Mouse (Mus musculus) bone marrow, adult 2 months (tissue): ENCODE results near the gene Sf3b3. TPM values are rescaled to one million over a fixed set of nuclear protein-coding genes. Genes with fewer than 3 reads are reported as not detected.
A peak's percentile ranks its signal among the peaks of the same experiment; 100 is the strongest.

ENCODE experiments used
- H3K27ac ChIP-seq: fragments of 200-500 bp; 2 replicates; pipeline ENCODE4 v1.5.1; 2012; ENCODE audit warnings: low read depth, mild to moderate bottlenecking, control low read depth, inconsistent platforms, low read length; ENCODE audit not compliant: control insufficient read depth, poor library complexity, insufficient read depth
- H3K4me1 ChIP-seq: fragments of 200-500 bp; 2 replicates; pipeline ENCODE4 v1.6.1; 2011; ENCODE audit warnings: low read length; ENCODE audit not compliant: control insufficient read depth, insufficient read depth
- H3K4me3 ChIP-seq: fragments of 200-500 bp; replicated peaks from 2 replicates; pipeline ENCODE3; 2011; ENCODE audit warnings: mild to moderate bottlenecking, low read depth, low read length, control low read depth; ENCODE audit not compliant: control insufficient read depth
- CTCF ChIP-seq: fragments of 200-500 bp; IDR thresholded peaks from 2 replicates; pipeline ENCODE4 v1.5.1; 2011; ENCODE audit warnings: low read length, control low read depth; ENCODE audit not compliant: control insufficient read depth, insufficient read depth
- POLR2A ChIP-seq: fragments of 200-500 bp; IDR thresholded peaks from 2 replicates; pipeline ENCODE4 v1.6.1; 2011; ENCODE audit warnings: low read depth, mild to moderate bottlenecking, control low read depth, low read length, borderline replicate concordance; ENCODE audit not compliant: control insufficient read depth
- WGBS: fragments of 180-500 bp; shearing (Covaris S2); methylation state at CpG from one replicate; pipeline ENCODE4 v1.1.7; 2018; 5-methylcytosine and 5-hydroxymethylcytosine counted together
- polyA plus RNA-seq: library from polyadenylated mRNA; stranded (reverse); fragments of >200 nt; gene quantifications from 2 replicates; pipeline ENCODE4 v1.2.4, GENCODE M21; 2011; ENCODE audit warnings: low replicate concordance; ENCODE audit not compliant: missing spikeins, insufficient read depth, insufficient read length

The Sf3b3 gene
- polyA plus RNA-seq: 37.8 and 56.3 TPM in 2 replicates

GRCm38 (mm10) chr8:110846405-110847170, at the start of gene Sf3b3, which contains the start of gene Cog4:
Gene Sf3b3 (minus strand): TSS chr8:110846787.
Gene Cog4 (plus strand): TSS chr8:110846600.
- Histone ChIP-seq H3K4me3 (peak within 1 kb of the TSS; percentile 99), H3K4me1 (peaks cover 2% of the 10 kb centered on the region), H3K27ac (peak within 1 kb of the TSS; percentile 69)
- peak; percentile 82; the same call in 1 of the 2 replicates for TF ChIP-seq POLR2A
- no peak for TF ChIP-seq CTCF
- under 1% methylated on average over 53 of the region's 53 CpGs for WGBS

- Histone ChIP-seq H3K4me1 (0 out of 2 replicates have a peak, but pooled peaks cover 2% of the 10 kb centered on the region), H3K27ac (peak overlapping the region; percentile 68), H3K4me3 (no peak overlapping the region)
- 74% methylated on average over 13 of the region's 13 CpGs for WGBS
- no peak for TF ChIP-seq CTCF
- TF ChIP-seq POLR2A: no peak
Observed at GRCm38 (mm10) chr8:110895812-110896211, 49.2 kb upstream of the Sf3b3 start.

DNA sequence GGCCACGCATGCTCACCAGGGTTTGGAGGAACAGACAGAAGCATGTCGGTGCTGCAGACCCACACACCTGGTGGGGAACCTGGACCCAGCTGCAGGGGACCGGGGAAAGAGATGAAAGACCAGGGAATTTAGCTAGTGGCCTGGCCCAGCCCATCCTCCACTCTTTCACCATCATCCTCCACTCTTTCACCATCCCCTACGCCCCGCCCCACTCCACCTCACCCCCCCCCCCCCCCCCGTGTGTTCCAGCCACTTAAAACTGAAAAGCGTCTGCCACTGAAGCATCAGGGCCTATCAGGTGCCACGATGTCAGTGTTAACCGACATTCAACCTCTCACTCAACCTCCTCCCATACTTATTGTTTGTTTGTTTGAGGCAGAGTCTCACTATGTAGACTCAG, 48.7 kb upstream of the Sf3b3 start:
- whole genome bisulfite sequencing: 54% methylated on average over 9 of the region's 9 CpGs

GRCm38 (mm10) chr8:110894851-110895250, 48.3 kb upstream of the Sf3b3 start:
- Histone ChIP-seq H3K4me3 (peak overlapping the region; percentile 15), H3K4me1 (0 out of 2 replicates have a peak, but pooled peaks cover 2% of the 10 kb centered on the region), H3K27ac (peak overlapping the region; percentile 14; the same call in 1 of the 2 replicates)
- WGBS: 73% methylated on average over 10 of the region's 10 CpGs
- no peak for TF ChIP-seq CTCF
- TF ChIP-seq POLR2A: no peak

More for the DNA sequence above, 48.7 kb upstream of the Sf3b3 start:
- Histone ChIP-seq H3K27ac (peak overlapping the region; percentile 68), H3K4me3 (peak overlapping the region; percentile 15), H3K4me1 (0 out of 2 replicates have a peak, but pooled peaks cover 2% of the 10 kb centered on the region)
- TF ChIP-seq CTCF (no peak), POLR2A (no peak)

DNA sequence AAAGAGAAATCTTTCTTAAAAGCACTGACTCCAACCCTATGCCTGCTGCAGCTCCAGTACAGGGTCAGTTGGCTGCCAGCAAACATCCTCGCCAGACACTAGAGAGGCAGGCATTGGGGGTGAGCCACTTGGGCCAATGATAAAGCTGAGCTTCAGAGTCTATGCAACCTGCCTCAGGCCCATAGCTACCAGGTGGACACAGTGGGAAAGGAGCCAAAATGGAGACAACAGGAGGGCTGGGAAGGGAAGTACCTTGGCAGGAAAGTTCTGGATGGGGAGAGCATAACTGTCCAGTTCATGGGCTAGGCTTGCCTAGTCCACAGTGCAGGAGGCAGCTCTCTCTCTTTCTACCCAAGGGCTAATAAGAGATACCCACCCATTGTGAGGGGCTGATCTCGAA, 46.3 kb upstream of the Sf3b3 start:
- Histone ChIP-seq H3K27ac (no peak overlapping the region), H3K4me3 (no peak overlapping the region), H3K4me1 (0 out of 2 replicates have a peak, but pooled peaks cover 2% of the 10 kb centered on the region)
- TF ChIP-seq CTCF (no peak), POLR2A (no peak)
- WGBS: 73% methylated on average over 2 of the region's 2 CpGs

DNA sequence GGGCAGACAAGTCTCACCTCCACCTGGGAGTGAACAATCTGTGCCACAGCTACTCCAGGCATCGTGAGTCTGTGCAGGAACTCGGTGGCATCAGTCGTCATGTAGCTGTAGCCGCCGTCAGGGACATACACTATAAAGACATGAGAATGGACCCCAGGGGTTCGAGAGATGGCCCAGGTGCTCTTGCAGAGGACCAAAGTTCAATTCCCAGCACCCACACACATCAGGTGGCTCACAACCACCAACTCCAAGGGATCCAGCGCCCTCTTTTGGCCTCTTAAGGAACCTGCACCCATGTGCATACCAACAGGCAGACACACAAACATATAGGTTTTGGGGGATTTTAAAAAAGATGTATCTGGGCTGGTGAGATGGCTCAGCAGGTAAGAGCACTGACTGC, 45.5 kb upstream of the Sf3b3 start:
- H3K27ac ChIP-seq: no peak overlapping the region
- TF ChIP-seq CTCF (no peak), POLR2A (no peak)
- H3K4me1 ChIP-seq: 0 out of 2 replicates have a peak, but pooled peaks cover 2% of the 10 kb centered on the region
- 88% methylated on average over 7 of the region's 7 CpGs for WGBS
- H3K4me3 ChIP-seq: no peak overlapping the region

GRCm38 (mm10) chr8:110889904-110890470, 43.4 kb upstream of the Sf3b3 start:
- no peak overlapping the region for H3K4me3 ChIP-seq
- 85% methylated on average over 12 of the region's 12 CpGs for WGBS

DNA sequence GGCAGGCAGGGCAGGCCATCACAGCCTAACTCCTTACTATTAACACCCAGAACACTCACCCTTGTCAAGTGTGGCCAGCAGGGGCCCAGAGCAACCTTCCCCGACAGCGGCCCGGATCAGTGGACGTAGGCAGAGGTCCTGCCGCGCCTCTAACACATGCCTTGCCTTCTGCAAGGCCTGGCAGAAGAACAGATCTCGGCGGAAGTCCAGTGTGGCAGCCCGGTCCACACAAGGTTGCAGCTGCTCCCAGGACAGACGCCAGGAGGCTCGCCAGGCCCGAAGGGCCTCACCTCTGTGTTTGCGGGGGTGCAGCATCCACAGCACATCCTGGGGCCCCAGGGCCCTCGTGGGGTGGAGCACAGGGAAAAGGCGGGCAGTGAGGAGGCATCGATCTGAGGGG, 42.3 kb upstream of the Sf3b3 start:
- TF ChIP-seq POLR2A: no peak
- TF ChIP-seq CTCF: no peak
- H3K27ac ChIP-seq: no peak overlapping the region
- WGBS: 92% methylated on average over 16 of the region's 16 CpGs
- no peak overlapping the region for H3K4me3 ChIP-seq
- no peaks in the 10 kb centered on the region for H3K4me1 ChIP-seq

More at GRCm38 (mm10) chr8:110889904-110890470, 43.4 kb upstream of the Sf3b3 start:
- Histone ChIP-seq H3K4me1 (0 out of 2 replicates have a peak, but pooled peaks cover 1% of the 10 kb centered on the region), H3K27ac (no peak overlapping the region)
- TF ChIP-seq POLR2A (no peak), CTCF (no peak)
